Mouse (Mus musculus): ENCODE data around the gene Fmo5. TPM values are rescaled to one million over a fixed set of nuclear protein-coding genes. Genes with fewer than 3 reads are reported as not detected.
A peak's percentile ranks its signal among the peaks of the same experiment; 100 is the strongest.

Fmo5 gene
- polyA plus RNA-seq, 1 experiment from 2014 or later: 5.9 TPM

- WGBS: 1% methylated on average over 33 of the region's 33 CpGs
- Histone ChIP-seq H3K9ac (ENCODE audit: low read length) (peak overlapping the region; percentile 58), H3K36me3 (ENCODE audit: control insufficient read depth, insufficient read depth) (no peaks in the 10 kb centered on the region), H3K4me3 (ENCODE audit: low read length) (peak overlapping the region; percentile 51), H3K4me2 (ENCODE audit: low read depth, low read length) (peak overlapping the region; percentile 83), H3K27ac (ENCODE audit: low read length) (no peak overlapping the region), H3K4me1 (ENCODE audit: control insufficient read depth, insufficient read depth, low read length) (peaks cover 17% of the 10 kb centered on the region), H3K27me3 (ENCODE audit: control insufficient read depth, insufficient read depth, low read length) (no peaks in the 10 kb centered on the region), H3K9me3 (replicated peaks; ENCODE audit: control insufficient read depth, low read length) (no peaks in the 10 kb centered on the region)
- ATAC-seq (replicated peaks; ENCODE audit: extremely low read depth, insufficient read depth, low FRiP score): no peak
Observed at GRCm38 (mm10) chr3:97681321-97682158, 52.9 kb downstream of the Fmo5 start.

- Histone ChIP-seq H3K36me3 (ENCODE audit: control insufficient read depth, insufficient read depth) (no peaks in the 10 kb centered on the region), H3K27ac (ENCODE audit: low read length) (no peak overlapping the region), H3K9ac (ENCODE audit: low read length) (peak overlapping the region; percentile 57; the same call in 1 of the 2 replicates), H3K4me2 (ENCODE audit: low read depth, low read length) (peak overlapping the region; percentile 83), H3K4me3 (ENCODE audit: low read length) (peak overlapping the region; percentile 51), H3K27me3 (ENCODE audit: control insufficient read depth, insufficient read depth, low read length) (no peaks in the 10 kb centered on the region), H3K4me1 (ENCODE audit: control insufficient read depth, insufficient read depth, low read length) (peaks cover 17% of the 10 kb centered on the region), H3K9me3 (replicated peaks; ENCODE audit: control insufficient read depth, low read length) (no peaks in the 10 kb centered on the region)
- WGBS: 4% methylated on average over 11 of the region's 11 CpGs
- ATAC-seq (replicated peaks; ENCODE audit: extremely low read depth, insufficient read depth, low FRiP score): no peak
Observed at GRCm38 (mm10) chr3:97682159-97682502, 53.5 kb downstream of the Fmo5 start.

DNA sequence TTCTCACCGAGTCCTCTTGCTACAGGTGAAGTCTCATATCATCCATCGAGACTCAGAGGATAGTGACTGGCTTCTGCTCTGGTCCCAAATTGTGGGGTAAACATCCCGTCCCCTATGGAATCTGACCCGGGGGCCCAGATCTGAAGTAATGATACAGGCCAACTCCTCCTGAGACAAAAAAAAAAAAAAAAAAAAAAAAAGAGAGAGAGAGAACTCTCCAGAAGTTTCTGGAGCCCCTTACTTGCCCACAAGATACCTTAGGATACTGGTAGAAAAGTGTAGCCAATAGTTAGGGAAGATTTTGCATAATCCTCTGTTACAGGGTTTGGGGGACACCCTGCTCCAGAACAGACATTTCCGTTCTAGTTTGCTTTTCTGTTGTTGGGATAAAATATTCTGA, 54.0 kb downstream of the Fmo5 start:
- Histone ChIP-seq H3K4me2 (ENCODE audit: low read depth, low read length) (peak overlapping the region; percentile 83), H3K9ac (ENCODE audit: low read length) (peak overlapping the region; percentile 57; the same call in 1 of the 2 replicates), H3K36me3 (ENCODE audit: control insufficient read depth, insufficient read depth) (no peaks in the 10 kb centered on the region), H3K9me3 (replicated peaks; ENCODE audit: control insufficient read depth, low read length) (no peaks in the 10 kb centered on the region), H3K4me1 (ENCODE audit: control insufficient read depth, insufficient read depth, low read length) (peaks cover 17% of the 10 kb centered on the region), H3K4me3 (ENCODE audit: low read length) (peak overlapping the region; percentile 51), H3K27ac (ENCODE audit: low read length) (no peak overlapping the region), H3K27me3 (ENCODE audit: control insufficient read depth, insufficient read depth, low read length) (no peaks in the 10 kb centered on the region)
- WGBS: 32% methylated on average over 5 of the region's 5 CpGs
- no peak for ATAC-seq (replicated peaks; ENCODE audit: extremely low read depth, insufficient read depth, low FRiP score)

DNA sequence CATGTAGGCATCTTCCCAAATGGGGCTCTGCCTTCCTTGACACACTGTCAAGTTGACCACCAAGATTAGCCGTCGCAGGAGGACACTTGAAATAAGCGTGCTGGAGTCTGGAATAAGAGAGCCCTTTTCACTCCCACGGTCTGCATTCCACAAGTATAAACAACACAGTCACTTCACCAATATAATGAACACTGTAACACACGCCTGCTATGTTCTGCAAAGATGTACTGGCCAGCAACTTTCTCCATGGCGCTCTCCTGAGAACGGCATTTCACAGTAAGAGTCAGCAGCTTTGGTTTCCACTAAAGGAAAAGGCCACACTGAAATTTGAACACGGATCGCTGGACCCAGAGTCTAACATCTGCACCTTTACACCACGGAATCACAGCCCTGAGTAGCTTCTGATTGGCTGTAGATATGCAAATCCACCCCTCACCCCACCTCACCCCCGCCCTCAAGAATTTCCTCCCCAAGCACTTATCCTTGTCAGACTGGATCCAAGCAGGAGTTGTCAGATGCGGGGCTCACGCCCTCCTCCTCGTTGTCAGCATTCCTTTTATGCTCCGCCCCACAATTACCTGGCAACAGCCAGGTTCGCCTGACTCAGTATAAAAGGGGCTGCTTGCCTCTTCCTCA, 55.1 kb downstream of the Fmo5 start:
- 8% methylated on average over 16 of the region's 16 CpGs for WGBS
- Histone ChIP-seq H3K4me3 (ENCODE audit: low read length) (peak overlapping the region; percentile 26), H3K27me3 (ENCODE audit: control insufficient read depth, insufficient read depth, low read length) (no peaks in the 10 kb centered on the region), H3K4me2 (ENCODE audit: low read depth, low read length) (peak overlapping the region; percentile 57), H3K4me1 (ENCODE audit: control insufficient read depth, insufficient read depth, low read length) (peaks cover 17% of the 10 kb centered on the region), H3K27ac (ENCODE audit: low read length) (no peak overlapping the region), H3K36me3 (ENCODE audit: control insufficient read depth, insufficient read depth) (no peaks in the 10 kb centered on the region), H3K9ac (ENCODE audit: low read length) (peak overlapping the region; percentile 31; the same call in 1 of the 2 replicates), H3K9me3 (replicated peaks; ENCODE audit: control insufficient read depth, low read length) (no peaks in the 10 kb centered on the region)
- ATAC-seq (replicated peaks; ENCODE audit: extremely low read depth, insufficient read depth, low FRiP score): peak; percentile 45

DNA sequence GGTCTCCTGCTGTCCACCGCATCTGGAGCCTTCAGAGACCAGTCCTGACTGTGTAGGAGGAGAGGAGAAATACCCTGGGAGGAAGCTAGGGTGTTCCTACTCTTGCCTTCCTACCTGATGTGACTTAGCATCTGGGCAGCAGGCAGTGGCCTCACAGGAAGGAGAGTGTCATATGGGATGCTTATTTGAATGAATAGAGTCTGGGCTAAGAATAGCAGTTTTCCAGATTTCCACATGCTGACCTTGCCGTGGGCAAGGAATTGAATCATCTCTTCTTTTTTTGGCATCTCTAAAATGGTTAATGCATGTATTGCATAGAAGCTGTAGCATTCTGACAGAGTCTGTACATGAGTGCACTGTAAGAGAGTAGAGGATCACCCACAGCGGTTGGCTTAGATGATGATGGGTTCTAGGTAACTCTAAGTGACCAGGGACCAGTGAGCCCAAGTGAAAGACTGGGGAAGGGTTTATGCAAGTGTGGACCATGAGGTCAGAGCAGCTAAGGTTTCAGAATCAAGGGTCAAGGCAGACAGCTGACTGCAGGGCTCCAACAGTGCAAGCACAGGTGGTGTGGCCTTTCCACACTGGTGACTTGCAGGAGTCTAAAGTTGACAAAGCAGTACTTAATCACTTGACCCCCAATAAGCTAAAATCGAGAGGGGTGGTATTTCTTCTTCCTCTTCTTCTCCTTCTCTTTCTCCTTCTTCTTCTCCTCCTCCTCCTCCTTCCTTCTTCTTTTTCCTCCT, 57.9 kb downstream of the Fmo5 start:
- ATAC-seq (replicated peaks; ENCODE audit: extremely low read depth, insufficient read depth, low FRiP score): no peak
- H3K36me3 ChIP-seq (ENCODE audit: control insufficient read depth, insufficient read depth): no peaks in the 10 kb centered on the region; the same call in 1 of the 2 replicates
- H3K4me2 ChIP-seq (ENCODE audit: low read depth, low read length): no peak overlapping the region
- no peak overlapping the region for H3K27ac ChIP-seq (ENCODE audit: low read length)
- no peak overlapping the region for H3K4me3 ChIP-seq (ENCODE audit: low read length)
- H3K27me3 ChIP-seq (ENCODE audit: control insufficient read depth, insufficient read depth, low read length): no peaks in the 10 kb centered on the region
- WGBS: 66% methylated on average over 4 of the region's 4 CpGs
- H3K4me1 ChIP-seq (ENCODE audit: control insufficient read depth, insufficient read depth, low read length): peaks cover 15% of the 10 kb centered on the region
- no peaks in the 10 kb centered on the region for H3K9me3 ChIP-seq (replicated peaks; ENCODE audit: control insufficient read depth, low read length)
- no peak overlapping the region for H3K9ac ChIP-seq (ENCODE audit: low read length)

DNA sequence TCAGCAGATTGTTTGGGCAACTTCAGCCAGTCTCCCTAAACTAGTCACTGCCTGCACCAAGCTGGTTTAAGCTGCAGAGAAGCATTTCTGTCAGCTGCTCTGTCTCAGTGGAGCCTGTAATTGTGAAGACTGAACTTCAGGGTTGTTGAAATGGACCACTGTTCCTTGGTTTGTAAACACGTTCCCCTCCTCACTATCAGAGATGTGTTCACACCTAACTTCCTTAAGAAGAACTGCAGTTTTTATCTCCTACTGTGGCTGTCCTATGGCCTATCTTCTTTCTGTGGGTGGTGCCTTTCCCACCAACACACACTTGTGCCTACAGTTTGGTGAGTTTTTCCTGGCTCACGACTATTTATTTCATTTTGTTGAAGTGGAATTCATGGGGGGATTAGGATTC, 60.7 kb downstream of the Fmo5 start:
- 54% methylated on average over 2 of the region's 2 CpGs for WGBS
- H3K4me3 ChIP-seq (ENCODE audit: low read length): no peak overlapping the region
- peaks cover 4% of the 10 kb centered on the region; the same call in 1 of the 2 replicates for H3K36me3 ChIP-seq (ENCODE audit: control insufficient read depth, insufficient read depth)
- no peak for ATAC-seq (replicated peaks; ENCODE audit: extremely low read depth, insufficient read depth, low FRiP score)
- H3K4me2 ChIP-seq (ENCODE audit: low read depth, low read length): no peak overlapping the region
- H3K4me1 ChIP-seq (ENCODE audit: control insufficient read depth, insufficient read depth, low read length): no peaks in the 10 kb centered on the region; the same call in 1 of the 2 replicates
- H3K9ac ChIP-seq (ENCODE audit: low read length): no peak overlapping the region
- H3K27me3 ChIP-seq (ENCODE audit: control insufficient read depth, insufficient read depth, low read length): no peaks in the 10 kb centered on the region
- H3K27ac ChIP-seq (ENCODE audit: low read length): no peak overlapping the region
- no peaks in the 10 kb centered on the region for H3K9me3 ChIP-seq (replicated peaks; ENCODE audit: control insufficient read depth, low read length)

DNA sequence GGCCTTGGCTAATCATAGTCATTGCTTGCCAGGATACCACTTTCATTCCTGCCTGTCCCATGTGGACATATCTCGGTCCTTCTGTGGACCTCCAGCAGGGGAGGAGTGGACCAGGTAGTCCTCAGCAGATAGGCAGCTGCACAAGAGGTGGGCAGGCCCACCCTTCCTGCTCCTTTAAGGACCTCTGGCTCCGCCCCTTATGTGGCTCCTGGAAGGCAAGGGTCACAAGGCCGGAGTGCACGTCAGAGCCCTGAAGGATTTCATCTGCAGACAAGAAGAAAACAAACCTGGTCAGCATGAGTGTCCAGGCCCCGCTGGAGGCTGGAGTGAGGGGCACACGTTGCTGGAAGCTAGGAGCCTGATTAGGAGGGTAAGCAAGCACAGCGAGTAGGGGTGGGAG, 62.0 kb downstream of the Fmo5 start:
- Histone ChIP-seq H3K27ac (ENCODE audit: low read length) (no peak overlapping the region), H3K36me3 (ENCODE audit: control insufficient read depth, insufficient read depth) (peaks cover 12% of the 10 kb centered on the region), H3K4me1 (ENCODE audit: control insufficient read depth, insufficient read depth, low read length) (no peaks in the 10 kb centered on the region), H3K4me3 (ENCODE audit: low read length) (no peak overlapping the region), H3K9me3 (replicated peaks; ENCODE audit: control insufficient read depth, low read length) (no peaks in the 10 kb centered on the region), H3K4me2 (ENCODE audit: low read depth, low read length) (no peak overlapping the region), H3K9ac (ENCODE audit: low read length) (no peak overlapping the region), H3K27me3 (ENCODE audit: control insufficient read depth, insufficient read depth, low read length) (no peaks in the 10 kb centered on the region)
- 49% methylated on average over 7 of the region's 7 CpGs for WGBS
- ATAC-seq (replicated peaks; ENCODE audit: extremely low read depth, insufficient read depth, low FRiP score): no peak

DNA sequence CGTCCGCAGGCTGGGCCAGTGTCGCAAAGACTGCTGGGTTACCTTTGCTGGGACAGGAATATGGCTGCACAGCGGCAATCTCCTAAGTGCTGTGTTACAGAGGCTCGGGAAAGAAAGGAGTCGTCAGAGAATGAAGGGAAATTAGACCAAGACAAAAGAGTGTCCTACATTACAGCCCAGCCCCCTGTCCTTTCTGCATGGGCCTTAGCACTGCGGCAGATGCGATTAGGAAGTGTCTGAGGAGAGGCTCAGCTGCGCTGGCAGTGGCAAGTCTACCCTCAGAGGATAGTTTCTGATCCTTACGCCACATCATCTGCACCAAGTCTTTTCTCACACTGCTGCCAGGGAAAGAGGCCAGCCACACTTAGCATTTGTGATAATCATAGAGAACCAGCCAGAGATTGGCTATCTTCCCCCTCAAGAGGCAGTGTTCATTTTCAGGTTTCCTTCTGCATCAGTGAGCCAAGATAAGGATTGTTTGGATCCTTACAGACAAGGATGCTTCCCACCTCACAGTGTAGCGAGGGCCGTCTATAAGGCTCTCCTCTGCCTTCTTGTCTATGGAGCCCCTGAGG, 62.9 kb downstream of the Fmo5 start:
- Histone ChIP-seq H3K4me2 (ENCODE audit: low read depth, low read length) (no peak overlapping the region), H3K27ac (ENCODE audit: low read length) (no peak overlapping the region), H3K27me3 (ENCODE audit: control insufficient read depth, insufficient read depth, low read length) (no peaks in the 10 kb centered on the region), H3K36me3 (ENCODE audit: control insufficient read depth, insufficient read depth) (peaks cover 16% of the 10 kb centered on the region), H3K4me1 (ENCODE audit: control insufficient read depth, insufficient read depth, low read length) (no peaks in the 10 kb centered on the region), H3K4me3 (ENCODE audit: low read length) (no peak overlapping the region), H3K9ac (ENCODE audit: low read length) (0 out of 2 replicates have a peak overlapping the region, but pooled peaks have one; percentile 19), H3K9me3 (replicated peaks; ENCODE audit: control insufficient read depth, low read length) (no peaks in the 10 kb centered on the region)
- 55% methylated on average over 12 of the region's 12 CpGs for WGBS
- no peak for ATAC-seq (replicated peaks; ENCODE audit: extremely low read depth, insufficient read depth, low FRiP score)

All from heart, embryonic 16.5 days (tissue).